In the genomic region with DNA sequence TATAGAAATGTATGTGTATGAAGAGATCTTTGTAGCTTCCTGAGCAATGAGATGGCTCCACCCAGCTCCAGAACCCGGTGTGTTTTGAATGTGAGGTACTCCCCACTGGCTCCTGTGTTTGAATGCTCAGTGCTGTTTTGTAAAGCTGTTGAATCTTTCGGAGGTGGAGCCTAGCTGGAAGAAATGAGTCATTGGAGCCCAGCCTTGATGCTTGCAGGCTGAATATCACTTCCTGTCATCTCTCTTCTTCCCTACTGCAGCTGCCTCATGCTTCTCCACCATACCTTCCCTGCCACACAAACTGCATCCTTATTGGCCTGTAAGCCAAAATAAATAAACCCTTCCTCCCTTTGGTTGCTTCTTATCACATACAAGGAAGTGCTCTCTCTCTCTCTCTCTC, we compare ENCODE assay signal across 14 mouse cellular contexts. TPM values are rescaled to one million over a fixed set of nuclear protein-coding genes. Genes with fewer than 3 reads are reported as not detected.
DNase-seq lines count a peak whose midpoint lies in the region; ATAC-seq and TF ChIP-seq lines count a peak whose summit lies in the region.
"Had no signal": no experiment of that assay in that cellular context is flagged by ENCODE, and none has a peak within 500 bp of the region (broad histone marks: within the 10 kb centered on the region; RNA-seq: fewer than 3 reads in every experiment).

No protein-coding gene starts in this region.

- no peaks in the 10 kb centered on the region for H3K4me1 ChIP-seq in heart, embryonic 11.5 days (ENCODE audit: control insufficient read depth, insufficient read depth, low read length)
- H3K4me1 ChIP-seq in heart, embryonic 10.5 days, result peaks cover 10% of the 10 kb centered on the region
- no peaks in the 10 kb centered on the region for H3K4me1 ChIP-seq in MEL (ENCODE audit: control insufficient read depth in 1 of 2, insufficient read depth in 2 of 2, low read length in 2 of 2)
- H3K4me1 ChIP-seq: megakaryocyte, embryonic 14.5 days had no signal

- no peak for DNase-seq in heart, embryonic 10.5 days (ENCODE audit: low spot score)
- DNase-seq in 3T3-L1 (ENCODE audit: low read depth, low spot score) (peak; percentile 92), MEL (ENCODE audit: low read depth, low spot score) (peak; percentile 17)
- DNase-seq in c-Kit-positive CD71-negative TER-119-negative erythroid progenitor cells, embryonic 14.5 days (ENCODE audit: low read depth), result peak; percentile 2
- no peak for DNase-seq in cerebellum, adult 8-10 months
- DNase-seq in cerebellum, adult 9-11 months, result no peak
- no peak for DNase-seq in cerebellum, adult 18-20 months
- DNase-seq: kidney, adult 2 months had no signal

- H3K4me2 ChIP-seq in heart, embryonic 11.5 days, result no peak overlapping the region
- H3K4me2 ChIP-seq: forebrain, embryonic 15.5 days; heart, embryonic 13.5 days; liver, embryonic 11.5 days had no signal

- H3K9me3 ChIP-seq in heart, embryonic 11.5 days (replicated peaks; ENCODE audit: control insufficient read depth, low read length), result no peaks in the 10 kb centered on the region
- no peaks in the 10 kb centered on the region for H3K9me3 ChIP-seq in heart, embryonic 10.5 days
- H3K9me3 ChIP-seq in MEL (replicated peaks; ENCODE audit: insufficient read depth, low read length), result no peaks in the 10 kb centered on the region
- H3K9me3 ChIP-seq: forebrain, embryonic 15.5 days; heart, embryonic 13.5 days; megakaryocyte, embryonic 14.5 days had no signal

- H3K4me3 ChIP-seq in heart, embryonic 11.5 days (ENCODE audit: low read depth, low read length), result no peak overlapping the region
- no peak overlapping the region for H3K4me3 ChIP-seq in heart, embryonic 10.5 days
- no peak overlapping the region for H3K4me3 ChIP-seq in MEL (ENCODE audit: control insufficient read depth in 1 of 2, insufficient read depth in 1 of 2, low read depth in 2 of 2, low read length in 2 of 2)
- H3K4me3 ChIP-seq: forebrain, embryonic 15.5 days; heart, embryonic 13.5 days; megakaryocyte, embryonic 14.5 days had no signal

- no peaks in the 10 kb centered on the region for H3K27me3 ChIP-seq in heart, embryonic 11.5 days (ENCODE audit: control insufficient read depth, insufficient read depth, low read length)
- H3K27me3 ChIP-seq in heart, embryonic 10.5 days (ENCODE audit: insufficient read depth, poor library complexity, severe bottlenecking), result no peaks in the 10 kb centered on the region
- H3K27me3 ChIP-seq in MEL (ENCODE audit: control insufficient read depth in 1 of 2, insufficient read depth in 2 of 2, low read length in 2 of 2), result no peaks in the 10 kb centered on the region
- H3K27me3 ChIP-seq: forebrain, embryonic 15.5 days; heart, embryonic 13.5 days; megakaryocyte, embryonic 14.5 days had no signal

- H3K36me3 ChIP-seq in heart, embryonic 11.5 days (ENCODE audit: control insufficient read depth, insufficient read depth, low read length), result no peaks in the 10 kb centered on the region
- no peaks in the 10 kb centered on the region for H3K36me3 ChIP-seq in heart, embryonic 10.5 days
- H3K36me3 ChIP-seq in MEL (ENCODE audit: control insufficient read depth in 1 of 2, insufficient read depth in 2 of 2, low read length in 2 of 2), result no peaks in the 10 kb centered on the region
- H3K36me3 ChIP-seq: forebrain, embryonic 15.5 days; G1E; heart, embryonic 13.5 days had no signal

- peak; percentile 55; the same call in 1 of the 2 replicates for ATAC-seq in heart, embryonic 11.5 days (replicated peaks; ENCODE audit: insufficient number of reproducible peaks, low FRiP score, low TSS enrichment)
- ATAC-seq: forebrain, embryonic 15.5 days had no signal

- TF ChIP-seq EP300 in MEL (IDR thresholded peaks at IDR 0.05; ENCODE audit: low read depth in 1 of 2, low read length in 2 of 2), result no peak

- no peak overlapping the region; the same call in 1 of the 2 replicates for H3K27ac ChIP-seq in heart, embryonic 11.5 days (ENCODE audit: low read depth, low read length)
- no peak overlapping the region for H3K27ac ChIP-seq in heart, embryonic 10.5 days
- H3K27ac ChIP-seq in MEL (ENCODE audit: control insufficient read depth, low read depth, low read length), result no peak overlapping the region
- H3K27ac ChIP-seq: forebrain, embryonic 15.5 days; heart, embryonic 13.5 days had no signal

- TF ChIP-seq RAD21 in MEL (IDR thresholded peaks at IDR 0.05; ENCODE audit: low read depth, low read length), result no peak

- no peak for TF ChIP-seq CTCF in MEL (IDR thresholded peaks at IDR 0.05 in 2 of 3, conservative IDR thresholded peaks at IDR 0.05 in 1 of 3; ENCODE audit: control insufficient read depth in 1 of 3, insufficient read depth in 1 of 3, low read depth in 2 of 3, low read length in 3 of 3, poor library complexity in 1 of 3, severe bottlenecking in 1 of 3)

- TF ChIP-seq POLR2A in MEL (IDR thresholded peaks at IDR 0.05; ENCODE audit: control insufficient read depth in 1 of 2, insufficient read depth in 1 of 2, low read depth in 1 of 2, low read length in 2 of 2, poor library complexity in 1 of 2), result no peak

- 22% methylated on average over 2 of the region's 2 CpGs for WGBS in heart, embryonic 11.5 days (ENCODE audit: insufficient replicate concordance)
- 29% methylated on average over 2 of the region's 2 CpGs for WGBS in heart, embryonic 10.5 days

- no peaks in the 10 kb centered on the region for H3K79me2 ChIP-seq in MEL (ENCODE audit: control insufficient read depth, insufficient read depth, low read length, poor library complexity)

- no peak overlapping the region for H3K9ac ChIP-seq in heart, embryonic 11.5 days (ENCODE audit: low read depth, low read length)
- H3K9ac ChIP-seq in MEL (ENCODE audit: control insufficient read depth, low read depth, low read length, poor library complexity, severe bottlenecking), result no peak overlapping the region
- H3K9ac ChIP-seq: forebrain, embryonic 15.5 days; heart, embryonic 13.5 days had no signal

TF ChIP-seq in MEL, 35 proteins besides CTCF, POLR2A, EP300 and RAD21:
- TF ChIP-seq USF1 (IDR thresholded peaks at IDR 0.05; ENCODE audit: low read depth, low read length) (no peak), GABPA (IDR thresholded peaks at IDR 0.05; ENCODE audit: low read depth, low read length) (no peak), NELFE (IDR thresholded peaks at IDR 0.05; ENCODE audit: low read depth, low read length) (no peak), JUND (IDR thresholded peaks at IDR 0.05; ENCODE audit: low read depth, low read length) (no peak), POLR2AphosphoS2 (IDR thresholded peaks at IDR 0.05; ENCODE audit: low read length) (no peak), CHD2 (IDR thresholded peaks at IDR 0.05; ENCODE audit: low read length) (no peak), HCFC1 (IDR thresholded peaks at IDR 0.05; ENCODE audit: low read depth, low read length) (no peak), MYC (IDR thresholded peaks at IDR 0.05; ENCODE audit: low read depth, low read length) (no peak), TCF12 (IDR thresholded peaks at IDR 0.05; ENCODE audit: low read depth, low read length) (no peak), MAX (IDR thresholded peaks at IDR 0.05; ENCODE audit: low read length) (no peak), UBTF (IDR thresholded peaks at IDR 0.05; ENCODE audit: borderline replicate concordance, insufficient read depth, low read depth, low read length) (no peak), BHLHE40 (IDR thresholded peaks at IDR 0.05; ENCODE audit: borderline replicate concordance, low read depth, low read length) (no peak), MYB (IDR thresholded peaks at IDR 0.05; ENCODE audit: low read depth, low read length) (no peak), TAL1 (IDR thresholded peaks at IDR 0.05; ENCODE audit: low read length) (no peak), ZNF384 (IDR thresholded peaks at IDR 0.05; ENCODE audit: low read depth, low read length) (no peak), GATA1 (IDR thresholded peaks at IDR 0.05; ENCODE audit: low read depth, low read length) (no peak), RCOR1 (IDR thresholded peaks at IDR 0.05; ENCODE audit: low read depth, low read length) (no peak), POLR2AphosphoS5 (IDR thresholded peaks at IDR 0.05; ENCODE audit: borderline replicate concordance, low read depth, low read length) (no peak), MEF2A (IDR thresholded peaks at IDR 0.05; ENCODE audit: extremely low read depth, insufficient replicate concordance, low read depth, low read length, poor library complexity, severe bottlenecking) (no peak), MAZ (IDR thresholded peaks at IDR 0.05; ENCODE audit: low read depth, low read length) (no peak)

RNA-seq across cellular contexts. Expression of a gene that starts 59.6 kb away (rescaled TPM):
- polyA plus RNA-seq in heart, embryonic 11.5 days (2014; fragmentation: Nextera tagmentation; extraction: Ambion mirVana), result 0.38 and 0.69 TPM in 2 replicates
- 0.13 and 0.17 TPM in 2 replicates for polyA plus RNA-seq in heart, embryonic 10.5 days (2016; fragmentation: Nextera tagmentation; extraction: Ambion mirVana)
- total RNA-seq in MEL (2012; rRNA removed), result not detected in 2 replicates
- polyA plus RNA-seq in MEL (2012; ENCODE audit: insufficient read depth in 1 of 2, insufficient read length in 2 of 2, low read depth in 1 of 2, low replicate concordance in 2 of 2, missing spikeins in 1 of 2), result not detected
- polyA plus RNA-seq: G1E had no signal

Comparison
In these comparisons a context has a peak if more than half of its experiments do, and no peak if none do; other contexts are left out.
1. DNase-seq: peak in 3T3-L1 (single experiment), MEL (single experiment) and c-Kit-positive CD71-negative TER-119-negative erythroid progenitor cells, embryonic 14.5 days (single experiment); none in heart, embryonic 10.5 days (single experiment), cerebellum, adult 8-10 months (single experiment), cerebellum, adult 9-11 months (single experiment) and cerebellum, adult 18-20 months (0 of 2).